Mouse (Mus musculus) urinary bladder, adult 18-20 months (tissue): Measurements from ENCODE around the gene Gpr143.
"Not testable (repeated sequence)": the region's sequence is repeated elsewhere in the genome, so short reads cannot be mapped to it uniquely, and the experiment has no call there.

ENCODE experiments used
- DNase-seq, 2 experiments: peaks; one replicate each; pipeline ENCODE4 v3.0.0; 2022; ENCODE audit warnings: low spot score in 2 of 2, mixed read lengths in 2 of 2

The Gpr143 gene

DNA sequence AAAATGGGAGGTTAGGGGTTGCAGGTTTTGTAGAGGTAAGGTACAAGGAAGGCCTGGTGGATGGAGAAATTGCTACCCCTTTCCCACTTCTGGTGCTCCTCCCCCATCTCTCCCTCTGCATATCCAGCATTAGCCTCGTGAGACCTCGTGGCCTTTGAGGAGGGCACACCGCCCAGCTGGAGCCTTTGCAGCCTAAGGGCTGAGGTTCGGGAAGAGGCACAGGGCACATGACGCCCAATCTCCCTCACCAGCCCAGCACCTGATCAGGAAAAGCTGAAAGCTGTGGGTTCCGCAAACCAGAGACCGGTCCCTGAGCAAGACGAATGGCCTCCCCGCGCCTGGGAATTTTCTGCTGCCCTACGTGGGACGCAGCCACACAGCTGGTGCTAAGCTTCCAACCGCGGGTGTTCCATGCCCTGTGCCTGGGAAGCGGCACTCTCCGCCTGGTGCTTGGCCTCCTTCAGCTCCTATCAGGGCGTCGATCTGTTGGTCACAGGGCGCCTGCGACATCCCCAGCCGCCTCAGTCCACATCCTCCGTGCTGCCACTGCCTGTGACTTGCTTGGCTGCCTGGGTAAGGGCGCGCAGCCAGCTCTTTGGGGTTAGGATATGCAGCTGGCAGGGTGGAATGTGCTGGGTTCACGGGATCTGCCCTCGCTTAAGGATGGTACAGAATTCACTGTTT, at the start of gene Gpr143:
TSS of gene Gpr143 (plus strand) at position 202 of the 684 bp plus-strand sequence.
- DNase-seq, result no peak

DNA sequence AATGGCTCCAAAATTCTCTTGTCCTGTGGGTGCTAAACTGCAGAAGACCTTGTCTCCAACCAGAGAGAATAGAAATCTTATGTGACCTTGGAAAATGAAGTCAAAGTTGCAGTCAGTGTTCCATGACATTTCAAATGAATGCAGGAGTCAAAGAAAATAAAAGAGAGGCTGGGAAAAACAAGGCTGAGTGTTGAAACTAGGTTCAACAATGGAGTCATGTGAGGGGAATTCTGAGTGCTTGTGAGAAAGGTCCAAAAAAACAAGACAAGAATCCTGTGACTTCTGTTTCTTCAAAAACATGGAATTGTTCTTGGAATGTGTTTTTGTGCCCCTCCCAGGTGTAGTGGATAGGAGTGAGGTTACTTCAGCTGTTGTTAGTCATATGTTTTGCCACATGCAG, 46.4 kb upstream of the Gpr143 start:
- DNase-seq, result no peak

DNA sequence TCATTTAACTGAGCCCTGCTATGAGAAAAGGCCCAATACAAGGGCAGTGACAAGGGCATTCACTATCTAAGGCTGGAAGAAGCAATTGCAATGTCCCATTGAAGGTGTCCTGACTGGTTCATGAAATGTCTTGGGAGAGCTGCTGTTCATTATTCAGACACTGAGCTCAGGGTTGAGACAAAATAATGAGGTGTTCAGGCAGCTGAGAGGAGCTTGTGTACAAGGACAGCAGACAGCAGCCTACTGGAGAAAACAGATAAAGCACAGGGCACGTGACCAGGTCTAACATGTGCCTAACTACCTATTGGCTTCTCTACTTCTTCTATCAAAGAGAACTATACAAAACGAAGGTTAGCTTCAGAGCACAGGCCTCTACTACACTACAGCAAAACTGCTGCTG, 43.5 kb upstream of the Gpr143 start:
- DNase-seq, result no peak

DNA sequence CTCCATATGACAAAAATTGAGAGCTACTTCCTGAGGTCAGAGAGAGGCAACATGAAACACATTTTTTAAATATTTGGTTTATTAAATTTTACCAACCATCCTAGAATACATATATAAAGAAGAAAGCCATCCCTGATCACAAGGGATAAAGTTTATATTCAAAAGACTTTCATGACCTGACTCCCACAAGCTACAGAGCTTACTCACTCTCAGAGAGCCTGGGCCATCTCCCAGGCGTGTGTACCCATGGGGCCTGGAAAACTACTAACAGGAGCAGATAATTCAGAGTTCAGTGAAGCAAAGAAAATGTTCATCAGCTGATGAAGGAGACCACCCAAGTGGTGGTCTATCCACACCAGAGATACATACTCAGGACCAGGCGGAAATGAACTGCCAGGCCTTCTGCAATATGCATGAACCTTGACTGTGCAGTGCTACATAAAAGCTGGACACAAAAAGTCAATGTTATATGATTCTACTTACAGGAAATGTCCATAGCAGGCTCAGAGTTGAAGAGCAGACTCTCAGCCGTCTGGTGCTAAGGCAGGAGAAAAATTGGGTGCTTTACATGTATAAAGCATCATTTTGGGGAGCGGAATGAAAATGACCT, 42.9 kb upstream of the Gpr143 start:
- DNase-seq, result no peak

DNA sequence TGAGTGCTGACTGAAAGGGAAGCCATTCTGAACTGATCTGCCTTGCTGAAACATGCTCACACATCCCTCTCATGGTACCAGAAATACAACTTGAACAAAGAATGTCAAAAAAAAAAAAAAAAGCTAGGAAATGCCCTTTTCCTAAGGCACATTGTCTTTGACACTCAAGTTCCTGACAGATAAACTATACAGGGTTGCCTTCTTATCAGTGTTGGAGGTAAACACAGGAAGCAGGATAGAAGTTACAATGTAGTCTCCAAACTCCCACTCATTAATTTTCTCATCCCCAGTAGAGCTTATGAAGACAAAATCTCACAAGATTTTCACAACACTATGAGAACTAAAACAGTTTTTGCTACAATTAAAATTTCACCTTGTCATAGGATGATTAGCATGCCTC, 38.1 kb upstream of the Gpr143 start:
- DNase-seq, result no peak

DNA sequence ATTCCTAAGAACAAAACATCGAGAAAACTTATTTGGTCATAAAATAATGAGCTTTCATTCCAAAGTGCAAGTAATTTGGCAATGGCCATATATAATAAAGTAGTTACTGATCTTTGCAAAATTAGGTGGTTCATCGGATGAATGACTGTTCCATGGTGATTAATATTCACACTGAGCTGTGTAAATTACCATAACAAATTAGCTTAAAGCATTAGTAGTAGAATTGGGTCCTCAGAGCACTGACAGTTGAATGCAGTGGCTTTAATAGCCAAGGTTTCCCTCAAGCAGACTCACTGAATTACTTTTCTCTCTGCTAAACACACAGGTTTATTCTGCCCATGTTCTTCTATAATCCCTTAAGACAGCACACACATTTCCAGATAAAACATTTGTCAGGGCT, 35.8 kb upstream of the Gpr143 start:
- DNase-seq, result no peak

DNA sequence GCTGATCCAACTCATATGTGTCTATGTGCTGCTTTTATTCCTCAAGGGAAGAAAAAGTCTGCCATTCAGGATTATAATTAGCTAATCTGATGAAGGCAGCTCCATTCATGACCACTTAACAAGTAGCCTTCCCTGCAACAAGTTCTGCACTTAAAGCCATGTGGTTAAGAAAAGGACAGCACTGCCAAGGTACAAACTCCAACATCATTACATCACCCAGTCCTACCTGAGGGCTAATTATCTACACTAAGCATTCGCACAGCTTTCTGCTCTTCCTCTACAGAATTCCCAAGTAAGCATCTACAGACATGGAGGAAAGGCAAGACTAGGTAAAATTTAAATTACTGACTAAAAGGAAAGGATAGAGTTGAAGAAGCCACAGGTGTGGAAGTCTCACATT, 25.9 kb upstream of the Gpr143 start:
- no peak for DNase-seq

DNA sequence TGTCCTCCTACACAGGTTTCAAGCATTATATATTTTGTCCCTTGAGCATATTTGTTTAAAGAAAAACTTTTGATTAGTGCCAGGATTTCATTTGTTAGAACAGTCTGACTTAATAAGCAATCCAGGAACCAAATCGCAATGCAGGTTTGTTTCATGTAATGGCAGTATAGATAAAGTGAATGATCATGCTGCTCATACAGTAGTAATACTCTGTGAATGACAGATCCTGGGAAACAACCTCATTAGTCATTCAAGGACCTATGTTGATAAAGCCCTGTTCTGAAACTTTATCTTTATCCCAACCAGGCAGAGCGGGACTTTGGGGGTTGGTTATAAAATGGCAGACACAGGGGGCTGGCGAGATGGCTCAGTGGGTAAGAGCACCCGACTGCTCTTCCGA, 25.4 kb upstream of the Gpr143 start:
- DNase-seq, result no peak

DNA sequence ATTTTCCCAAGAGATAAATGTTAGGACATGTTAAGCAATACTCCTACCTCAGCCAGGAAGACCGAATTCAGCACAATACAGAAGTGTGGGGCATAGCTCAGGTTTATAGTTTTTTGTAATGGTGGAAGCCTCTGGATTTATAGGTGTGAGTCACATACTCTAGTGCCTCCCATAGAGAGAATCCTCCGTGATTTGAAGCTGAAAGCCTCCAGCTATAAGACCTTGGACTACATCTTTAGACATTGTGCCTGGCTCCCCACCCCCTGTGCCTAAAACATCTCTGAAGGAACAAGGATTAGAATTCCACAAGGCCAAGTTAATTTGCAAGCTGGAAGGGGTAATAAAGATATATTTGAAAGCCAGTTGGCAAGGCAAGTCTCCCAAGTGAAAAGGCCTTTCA, 19.3 kb upstream of the Gpr143 start:
- no peak for DNase-seq

DNA sequence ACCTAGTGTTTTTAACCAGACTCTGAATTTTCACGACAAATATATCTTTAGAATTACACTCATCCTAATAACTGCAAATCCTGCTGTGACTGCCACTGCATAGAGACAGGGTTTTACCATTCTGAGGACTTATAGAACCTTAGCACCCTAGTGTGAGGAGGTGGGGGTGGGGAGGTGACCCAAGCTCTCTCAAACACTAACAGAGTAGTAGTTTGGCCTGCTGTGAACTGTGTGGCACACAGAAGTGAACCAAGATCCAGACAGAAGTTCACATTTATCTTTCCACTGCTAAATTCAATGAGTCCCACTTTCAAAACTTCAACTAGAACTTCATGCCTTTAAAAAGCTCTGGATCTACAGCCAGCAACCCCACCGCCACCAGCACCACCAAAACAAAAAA, 18.9 kb upstream of the Gpr143 start:
- DNase-seq, result no peak

DNA sequence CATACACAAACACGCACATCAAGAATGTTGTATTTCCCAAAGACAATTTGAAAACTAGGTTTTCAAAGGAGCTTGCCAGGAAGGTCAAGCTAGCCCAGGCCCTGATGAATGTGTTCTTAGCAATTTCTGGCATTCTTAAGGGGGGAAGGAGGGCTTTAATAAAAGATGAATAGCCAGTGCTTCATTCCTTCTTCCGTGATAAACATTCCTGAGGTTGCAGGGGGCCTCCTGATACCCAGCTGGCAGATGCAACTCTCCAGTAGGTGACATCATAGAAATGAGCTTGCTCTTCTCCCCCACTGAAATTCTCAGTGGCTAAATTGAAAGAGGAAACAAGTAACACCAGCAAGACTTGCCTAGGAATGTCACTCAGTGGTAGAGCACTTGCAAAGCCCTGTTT, 17.6 kb upstream of the Gpr143 start:
- DNase-seq, result no peak

DNA sequence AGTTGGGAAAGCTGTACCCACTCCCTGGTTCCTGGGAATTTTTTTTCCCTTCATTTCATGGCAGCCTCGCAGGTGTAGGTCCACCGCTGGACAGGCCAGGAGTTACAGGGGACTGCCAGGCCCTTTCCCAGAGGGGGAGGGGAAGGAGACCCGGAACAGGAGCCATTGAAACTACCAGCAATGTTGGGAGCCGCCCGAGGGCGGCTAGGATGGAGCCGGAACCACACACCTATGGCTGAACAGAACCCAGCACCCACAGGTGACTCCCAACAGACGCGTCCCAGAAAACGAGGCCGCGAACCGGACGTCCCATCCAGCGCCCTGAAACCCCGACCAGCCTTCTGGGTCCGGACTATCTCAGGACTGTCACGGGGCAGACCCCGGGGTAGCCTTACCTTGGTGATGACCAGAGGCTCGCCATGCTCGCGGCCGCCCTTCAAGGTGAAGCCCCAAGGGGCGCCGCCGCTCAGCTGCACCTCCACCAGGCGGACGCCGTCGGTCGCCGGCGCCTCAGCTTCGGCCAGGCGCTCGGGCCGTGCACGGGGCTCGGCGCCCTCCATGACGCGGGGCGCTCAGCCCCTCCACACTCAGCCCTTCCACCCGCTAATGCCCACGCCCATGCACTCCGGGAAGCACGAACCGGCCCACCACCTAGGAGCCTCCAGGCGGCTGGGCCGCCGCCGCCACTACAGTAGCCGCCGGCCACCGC, 12.7 kb upstream of the Gpr143 start, which contains the start of gene Shroom2:
TSS of gene Shroom2 (minus strand) at position 575 of the 709 bp plus-strand sequence.
- DNase-seq, result peak in 1 of 2 experiments; percentile 42

DNA sequence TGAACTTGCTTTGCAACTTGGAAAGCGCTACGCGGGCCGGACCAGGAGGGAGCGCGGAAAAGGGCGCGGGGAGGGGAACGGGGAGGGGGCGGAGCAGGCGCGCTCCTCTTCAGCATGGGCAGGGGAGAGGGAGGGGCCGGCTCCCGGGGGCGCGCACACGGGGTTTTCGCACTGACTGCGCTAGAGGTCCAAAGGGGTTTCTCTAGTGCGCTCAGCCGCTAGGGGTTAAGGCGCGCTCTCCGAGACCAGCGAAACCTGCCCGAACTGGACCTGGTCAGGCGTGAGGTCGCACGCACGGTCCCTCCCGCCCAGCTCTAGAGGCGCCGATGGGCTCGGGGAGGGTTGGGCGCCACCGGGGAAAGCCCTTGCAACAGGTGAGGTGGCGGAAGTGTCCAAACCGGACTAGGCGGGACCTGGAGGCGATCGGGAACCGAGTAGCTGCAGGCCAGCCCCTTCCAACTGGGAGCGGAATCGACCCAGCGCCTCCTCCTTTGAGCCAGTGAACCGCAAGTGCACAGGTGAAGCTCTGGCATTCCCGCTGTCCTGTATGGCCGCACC, 12.0 kb upstream of the Gpr143 start:
- peak; percentile 53 to 56 for DNase-seq

DNA sequence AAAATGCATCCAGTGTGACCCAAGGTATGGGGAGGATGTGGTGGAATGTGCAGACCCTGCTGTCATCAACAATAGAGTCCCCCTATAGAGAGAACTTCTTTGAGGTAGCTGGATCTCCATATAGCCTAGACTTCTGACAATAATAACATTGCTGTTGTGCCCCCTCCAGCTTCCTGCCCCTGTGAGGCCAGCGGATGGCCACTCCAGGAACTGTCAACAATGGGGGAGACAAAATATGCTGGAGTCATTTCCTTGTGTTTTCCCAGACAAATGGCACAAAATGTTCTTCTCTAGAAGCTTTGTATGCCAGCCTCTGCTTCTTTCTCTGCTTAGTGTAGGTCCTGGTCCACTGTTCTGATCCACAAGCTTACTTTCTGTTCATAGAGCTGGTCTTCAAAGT, 6.4 kb downstream of the Gpr143 start:
- DNase-seq, result no peak

DNA sequence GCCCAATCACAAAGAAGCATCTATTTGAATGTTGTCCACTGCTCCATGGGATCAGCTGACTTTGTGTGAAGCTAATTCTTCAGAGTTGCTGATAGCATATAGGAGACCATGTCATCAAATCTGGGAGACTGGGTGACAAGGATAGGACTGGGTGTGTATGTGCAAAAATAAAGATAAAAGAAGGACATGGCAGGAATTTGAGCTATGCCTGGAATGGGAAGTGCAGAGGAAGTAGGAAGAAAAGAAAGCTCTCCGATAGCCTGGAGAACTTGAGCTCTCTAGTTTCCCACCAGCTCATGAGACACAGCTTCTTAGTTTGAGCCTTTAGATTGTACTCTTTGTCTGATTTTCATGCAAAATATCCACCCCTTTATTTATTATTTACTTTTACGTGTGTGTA, 6.9 kb downstream of the Gpr143 start:
- no peak for DNase-seq

DNA sequence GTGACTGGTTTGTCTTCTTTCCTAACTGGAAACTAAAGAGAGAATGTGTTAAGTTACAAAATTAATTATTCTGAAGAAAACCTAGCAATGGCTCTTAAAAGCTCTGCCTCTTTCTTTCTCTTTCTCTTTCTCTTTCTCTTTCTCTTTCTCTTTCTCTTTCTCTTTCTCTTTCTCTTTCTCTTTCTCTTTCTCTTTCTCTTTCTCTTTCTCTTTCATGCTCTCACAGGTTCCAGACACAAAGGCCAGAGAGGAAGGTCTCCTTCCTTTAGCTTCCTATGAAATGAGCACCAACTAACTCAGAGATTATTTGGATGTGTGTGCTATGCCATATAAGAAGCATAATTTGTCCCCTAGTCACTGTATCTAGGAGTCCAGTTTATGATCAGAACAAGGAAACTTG, 23.6 kb downstream of the Gpr143 start:
- no peak for DNase-seq

DNA sequence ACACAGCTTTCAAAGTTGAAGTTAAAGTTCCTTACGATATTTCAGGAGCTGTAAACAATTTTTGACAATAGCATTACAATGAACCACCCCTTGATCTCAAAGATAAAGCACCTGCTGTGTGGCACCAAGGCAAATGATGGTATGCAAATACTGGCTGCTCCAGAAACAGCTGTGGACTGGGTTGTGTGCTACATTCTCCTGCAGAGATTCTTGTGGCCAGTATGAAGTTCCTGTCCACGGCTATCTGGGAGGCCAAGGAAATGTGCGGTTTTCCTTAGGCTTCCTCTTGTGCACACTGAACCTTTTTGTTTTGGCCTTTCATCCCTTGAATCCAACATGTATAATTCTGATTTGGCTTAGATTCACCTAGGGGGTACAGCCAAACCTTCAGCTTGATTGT, 31.6 kb downstream of the Gpr143 start:
- no peak for DNase-seq

DNA sequence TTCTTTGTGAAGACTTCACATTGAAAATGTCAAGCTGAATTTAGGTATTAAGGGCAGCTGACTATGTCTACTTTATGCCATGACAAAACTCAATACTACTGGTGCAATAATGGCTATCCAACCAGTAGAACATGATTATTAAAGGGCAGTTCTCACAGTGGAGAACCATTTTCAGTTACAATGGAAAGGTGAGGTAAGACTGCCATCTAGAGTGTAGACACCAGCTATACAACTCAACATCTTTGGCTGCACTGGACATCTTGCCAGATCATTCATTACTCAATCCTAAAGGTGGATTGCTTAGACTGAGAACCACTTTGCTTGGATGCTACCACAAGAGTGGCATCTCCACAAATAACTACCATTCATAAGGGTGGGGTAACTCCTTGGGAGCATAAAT, 37.3 kb downstream of the Gpr143 start:
- no peak for DNase-seq

DNA sequence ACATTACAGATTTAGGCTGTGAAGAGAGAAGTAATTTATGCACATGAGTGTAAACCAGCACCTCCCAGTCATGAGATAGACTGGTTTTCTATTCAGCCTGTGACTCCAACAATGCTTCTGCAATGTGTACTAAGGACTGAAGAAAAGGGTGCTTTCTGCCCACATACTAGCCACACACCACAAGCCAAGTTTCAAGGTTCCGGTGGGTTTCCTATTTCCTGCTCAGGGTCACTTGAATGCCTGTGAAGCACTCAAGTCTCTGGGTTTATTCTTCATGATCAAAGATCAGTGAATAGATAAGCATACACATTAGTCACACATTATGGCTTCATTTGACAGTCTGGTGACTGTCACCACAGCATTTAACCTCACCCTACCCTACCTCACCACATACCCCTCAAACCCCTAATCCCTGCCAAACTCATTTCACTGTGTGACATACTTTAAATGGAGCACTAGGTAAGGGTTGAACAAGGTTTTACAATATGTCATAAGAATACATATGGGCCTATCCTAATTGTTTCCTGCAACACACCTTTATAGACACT, 49.4 kb downstream of the Gpr143 start:
- DNase-seq, result not testable (repeated sequence)

DNA sequence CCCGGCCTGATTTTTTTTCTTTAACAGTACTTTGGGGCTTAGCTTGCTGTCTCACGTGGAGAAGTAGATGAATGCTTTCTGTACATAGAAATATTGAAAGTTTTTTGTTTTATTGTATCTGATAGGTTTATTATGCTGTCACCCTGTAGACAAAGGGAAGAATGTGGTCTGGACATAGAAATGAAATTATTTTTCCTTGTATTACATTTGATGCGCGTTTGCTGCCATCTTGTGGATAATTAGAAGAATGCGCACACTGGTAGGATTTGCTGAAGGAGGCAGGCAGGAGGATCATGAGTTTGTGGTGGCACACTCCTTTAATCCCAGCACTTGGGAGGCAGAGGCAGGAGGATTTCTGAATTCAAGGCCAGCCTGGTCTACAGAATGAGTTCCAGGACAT, 53.2 kb downstream of the Gpr143 start:
- not testable (repeated sequence) for DNase-seq

DNA sequence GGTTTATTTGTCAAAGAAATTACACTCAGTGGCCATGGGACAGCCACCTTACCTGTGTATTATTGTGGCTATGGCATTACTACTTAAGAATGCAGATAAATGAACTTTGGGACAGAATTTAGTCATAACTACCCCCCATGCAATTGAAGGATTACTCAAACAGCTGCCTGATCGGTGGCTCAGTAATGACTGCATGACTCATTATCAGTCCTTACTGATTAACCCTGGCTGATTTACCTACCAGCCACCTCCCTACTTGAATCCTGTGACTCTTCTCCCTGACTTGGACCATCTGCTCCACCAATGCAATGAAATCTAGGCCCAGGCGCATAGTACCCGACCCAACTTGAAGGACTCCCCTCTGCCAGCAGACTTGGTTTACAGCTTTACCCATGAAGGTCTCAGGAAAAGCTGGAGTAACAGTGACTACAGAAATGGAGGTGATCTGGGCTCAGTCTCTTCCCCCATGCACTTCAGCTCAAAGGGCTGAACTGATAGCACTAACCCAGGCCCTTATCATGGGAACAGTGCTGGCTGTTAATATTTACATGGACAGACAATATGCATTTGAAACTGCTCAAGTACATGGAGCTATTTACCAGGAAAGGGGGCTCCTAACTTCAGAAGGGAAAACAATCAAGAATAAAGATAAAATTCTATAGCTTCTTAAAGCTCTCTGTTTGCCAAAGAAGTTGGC, 73.5 kb downstream of the Gpr143 start:
- DNase-seq, result no peak
